Mouse (Mus musculus): ENCODE results near the gene Cemip2. TPM values are rescaled to one million over a fixed set of nuclear protein-coding genes. Genes with fewer than 3 reads are reported as not detected.

Gene Cemip2
- total RNA-seq, 2 experiments from 2014 or later: 6.5 to 8.9 TPM

GRCm38 (mm10) chr19:21898015-21898939 lies 120.1 kb downstream of the Cemip2 start:
- DNase-seq: no peak
- intact Hi-C loops (cut with DNase I): no loop called here

Other genes starting within 250 kb of the Cemip2 start
- gene 1110059E24Rik, start 125.4 kb upstream of the Cemip2 start, total RNA-seq (2021): 1 to 10 TPM; 5.5 to 5.9 TPM
- 10 to 100 TPM; 17.3 to 17.7 TPM for gene Abhd17b, start 125.2 kb upstream of the Cemip2 start, total RNA-seq (2021)

All from gastrocnemius, postnatal 36 days (tissue).